Mouse (Mus musculus): ENCODE measurements around the gene Grin2d.

DNA sequence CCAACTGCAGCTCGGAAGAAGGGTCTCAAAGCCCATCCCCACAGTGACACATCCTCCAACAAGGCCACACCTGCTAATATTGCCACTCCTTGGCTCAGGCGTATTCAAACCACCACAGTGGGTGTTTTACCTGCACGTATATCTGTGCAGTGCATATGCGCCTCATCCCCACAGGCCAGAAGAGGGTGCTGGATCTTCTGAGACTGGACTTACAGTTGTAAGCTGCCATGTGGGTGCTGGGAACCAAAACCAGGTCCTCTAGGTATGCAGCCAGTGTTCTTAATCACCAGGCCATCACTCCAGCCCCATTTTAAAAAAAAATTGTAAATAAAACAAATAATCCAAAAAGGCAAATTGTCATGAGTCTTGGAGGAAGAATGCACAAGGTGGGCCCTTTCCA lies 2.4 kb upstream of the Grin2d start:
- no peak for TF ChIP-seq CTCF (IDR thresholded peaks at IDR 0.05; ENCODE audit: borderline replicate concordance, control insufficient read depth, extremely low read depth, insufficient read depth, low read length, poor library complexity)
- no peak for TF ChIP-seq POLR2A (IDR thresholded peaks at IDR 0.05; ENCODE audit: control insufficient read depth, extremely low read depth, insufficient read depth, low read length, poor library complexity)
